Mouse (Mus musculus): ENCODE measurements around the gene Olfr887.

The Olfr887 gene

GRCm38 (mm10) chr9:38083772-38084171 lies at the start of gene Olfr887:
Olfr887 (plus strand) TSS chr9:38084072.
- DNase-seq: no peak

- DNase-seq: no peak
These were observed 37.6 kb upstream of the Olfr887 start, which contains the start of gene Olfr884 for GRCm38 (mm10) chr9:38046255-38046654. Olfr884 (plus strand) TSS chr9:38046555.

- DNase-seq: no peak
These were observed 22.9 kb upstream of the Olfr887 start, which contains the start of gene Olfr885 for GRCm38 (mm10) chr9:38061022-38061421. Olfr885 (plus strand) TSS chr9:38061322.

GRCm38 (mm10) chr9:38107828-38108227 lies 24.0 kb downstream of the Olfr887 start, which contains the start of gene Olfr888:
Olfr888 (plus strand) TSS chr9:38108128.
- no peak for DNase-seq

GRCm38 (mm10) chr9:38114898-38115297 lies 31.0 kb downstream of the Olfr887 start, which contains the start of gene Olfr889:
Olfr889 (plus strand) TSS chr9:38115198.
- DNase-seq: no peak

All from thymus, postnatal 4 days (tissue).